Mouse (Mus musculus) C2C12 (cell line): ENCODE measurements around the gene Sds. TPM values are rescaled to one million over a fixed set of nuclear protein-coding genes. Genes with fewer than 3 reads are reported as not detected.
"Not testable (repeated sequence)": the region's sequence is repeated elsewhere in the genome, so short reads cannot be mapped to it uniquely, and the experiment has no call there.

Source experiments
- H3K27me3 ChIP-seq: one replicate; pipeline ENCODE4 v1.6.1; 2011; ENCODE audit not compliant: control insufficient read depth, insufficient read depth, insufficient read length
- H3K36me3 ChIP-seq: one replicate; pipeline ENCODE4 v1.6.1; 2011; ENCODE audit not compliant: control insufficient read depth, insufficient read depth
- H3K4me3 ChIP-seq: one replicate; pipeline ENCODE4 v1.5.1; 2011; ENCODE audit warnings: mild to moderate bottlenecking, control low read depth; ENCODE audit not compliant: poor library complexity, insufficient read depth, severe bottlenecking
- H3K79me2 ChIP-seq: one replicate; pipeline ENCODE4 v1.6.1; 2011; ENCODE audit not compliant: control insufficient read depth, insufficient read depth
- H3K79me3 ChIP-seq: one replicate; pipeline ENCODE4 v1.6.1; 2011; ENCODE audit warnings: low read depth, control low read depth
- H3ac ChIP-seq: one replicate; pipeline ENCODE3; 2011; ENCODE audit warnings: low read depth; ENCODE audit not compliant: control insufficient read depth, insufficient read length
- CEBPB ChIP-seq: IDR thresholded peaks from one replicate; pipeline ENCODE4 v1.6.1; 2011; ENCODE audit warnings: low read depth, mild to moderate bottlenecking, control low read depth, moderate library complexity
- CTCF ChIP-seq: IDR thresholded peaks from one replicate; pipeline ENCODE4 v1.5.1; 2011; ENCODE audit not compliant: control insufficient read depth, insufficient read depth, insufficient read length
- FOSL1 ChIP-seq: IDR thresholded peaks from one replicate; pipeline ENCODE4 v1.8.0; 2011; ENCODE audit warnings: mild to moderate bottlenecking, low read length; ENCODE audit not compliant: poor library complexity, insufficient read depth, severe bottlenecking
- MAX ChIP-seq: IDR thresholded peaks from one replicate; pipeline ENCODE4 v1.6.1; 2011; ENCODE audit warnings: mild to moderate bottlenecking, control low read depth
- MYOD1 ChIP-seq: IDR thresholded peaks from one replicate; pipeline ENCODE4 v1.6.1; 2011; ENCODE audit warnings: low read depth; ENCODE audit not compliant: control insufficient read depth, insufficient read length
- MYOG ChIP-seq: IDR thresholded peaks from one replicate; pipeline ENCODE4 v1.6.1; 2011; ENCODE audit not compliant: control insufficient read depth, insufficient read length; ENCODE audit errors: extremely low read depth
- USF1 ChIP-seq: IDR thresholded peaks from one replicate; pipeline ENCODE4 v1.6.1; 2011; ENCODE audit warnings: low read depth, mild to moderate bottlenecking, control low read depth, moderate library complexity
- polyA plus RNA-seq: library from polyadenylated mRNA; unstranded; fragments of >200 nt; fragmentation: generic; extraction: Trizol; gene quantifications from one replicate; pipeline ENCODE4 v1.2.1, GENCODE M21; 2012; ENCODE audit warnings: missing spikeins

Sds gene
- polyA plus RNA-seq, 1 experiment: 0.19 TPM

DNA sequence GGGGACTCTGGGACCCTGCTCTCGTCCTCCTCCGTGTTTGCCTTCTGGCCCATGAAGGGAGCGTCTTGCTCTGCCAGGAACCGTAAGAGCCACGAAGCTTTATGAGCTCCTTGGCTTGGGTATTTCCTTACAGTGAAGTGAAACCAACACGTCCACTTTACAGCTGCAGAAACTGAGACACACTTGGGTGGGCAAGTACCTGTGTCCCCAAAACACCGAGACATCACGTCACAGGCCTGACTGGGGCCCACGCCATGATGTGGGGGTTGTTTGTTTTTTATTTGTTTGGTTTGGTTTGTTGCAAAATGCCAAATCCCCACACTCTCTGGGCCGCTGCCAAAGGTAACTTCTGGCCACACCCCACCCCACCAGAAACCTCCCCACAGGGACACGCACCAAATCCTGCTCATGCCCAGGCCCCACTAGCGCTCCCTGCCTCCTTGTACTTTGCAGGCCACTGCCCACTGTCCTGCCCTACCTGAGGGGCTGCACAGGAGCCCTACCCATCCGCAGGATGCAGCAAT lies 19.4 kb downstream of the Sds start:
- Histone ChIP-seq H3K79me2 (peaks cover under 1% of the 10 kb centered on the region), H3K4me3 (no peak overlapping the region), H3K27me3 (no peaks in the 10 kb centered on the region), H3K79me3 (peaks cover 4% of the 10 kb centered on the region), H3ac (no peak overlapping the region), H3K36me3 (peaks cover 18% of the 10 kb centered on the region)
- TF ChIP-seq USF1 (no peak), MYOG (no peak), MYOD1 (no peak), FOSL1 (no peak), MAX (no peak)

GRCm38 (mm10) chr5:120497071-120497470 lies 20.7 kb downstream of the Sds start:
- no peak overlapping the region for H3ac ChIP-seq
- no peaks in the 10 kb centered on the region for H3K27me3 ChIP-seq
- H3K79me2 ChIP-seq: peaks cover 14% of the 10 kb centered on the region
- peaks cover 14% of the 10 kb centered on the region for H3K79me3 ChIP-seq
- H3K36me3 ChIP-seq: peaks cover 11% of the 10 kb centered on the region
- no peak overlapping the region for H3K4me3 ChIP-seq
- no peak for TF ChIP-seq MYOG
- TF ChIP-seq MYOD1: no peak
- TF ChIP-seq FOSL1: no peak
- TF ChIP-seq CTCF: no peak
- no peak for TF ChIP-seq CEBPB
- TF ChIP-seq MAX: no peak
- no peak for TF ChIP-seq USF1

DNA sequence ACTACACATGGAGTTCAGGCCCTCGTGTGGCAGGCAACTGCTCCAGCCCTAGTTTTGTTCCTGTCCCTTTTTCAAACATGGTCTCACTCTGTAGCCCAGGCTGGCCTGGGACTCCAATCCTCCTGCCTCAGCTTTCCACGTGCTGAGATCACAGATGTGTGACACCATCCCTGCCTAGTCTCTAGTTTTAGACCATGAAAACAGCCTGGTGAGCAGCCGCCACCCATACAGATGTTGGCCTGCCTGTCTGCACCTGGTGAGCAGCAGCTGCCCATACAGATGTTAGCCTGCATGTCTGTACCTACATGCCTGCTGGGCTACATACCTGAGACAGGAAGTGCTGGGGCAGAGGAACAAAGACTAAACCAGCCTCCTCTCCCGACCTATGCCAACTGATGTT lies 22.9 kb downstream of the Sds start:
- H3K27me3 ChIP-seq: no peaks in the 10 kb centered on the region
- H3K4me3 ChIP-seq: no peak overlapping the region
- peaks cover 3% of the 10 kb centered on the region for H3K36me3 ChIP-seq
- TF ChIP-seq CEBPB: no peak
- TF ChIP-seq USF1: no peak
- no peak for TF ChIP-seq CTCF
- no peak for TF ChIP-seq FOSL1
- TF ChIP-seq MYOD1: no peak
- no peak for TF ChIP-seq MYOG
- TF ChIP-seq MAX: no peak
- peaks cover 14% of the 10 kb centered on the region for H3K79me3 ChIP-seq
- no peak overlapping the region for H3ac ChIP-seq
- H3K79me2 ChIP-seq: peaks cover 25% of the 10 kb centered on the region

GRCm38 (mm10) chr5:120500609-120501008 lies 24.3 kb downstream of the Sds start:
- not testable (repeated sequence) for H3K36me3 ChIP-seq, H3ac ChIP-seq, H3K27me3 ChIP-seq, H3K4me3 ChIP-seq
- peaks cover 25% of the 10 kb centered on the region for H3K79me2 ChIP-seq
- H3K79me3 ChIP-seq: peaks cover 14% of the 10 kb centered on the region

GRCm38 (mm10) chr5:120502147-120502621 lies 25.9 kb downstream of the Sds start:
- Histone ChIP-seq H3K4me3 (peak overlapping the region; percentile 64), H3K36me3 (peaks cover 3% of the 10 kb centered on the region), H3K79me2 (peaks cover 25% of the 10 kb centered on the region), H3ac (no peak overlapping the region), H3K79me3 (peaks cover 14% of the 10 kb centered on the region), H3K27me3 (no peaks in the 10 kb centered on the region)
- no peak for TF ChIP-seq MYOD1
- no peak for TF ChIP-seq MYOG
- no peak for TF ChIP-seq FOSL1

GRCm38 (mm10) chr5:120502675-120503143 lies 26.4 kb downstream of the Sds start:
- peak overlapping the region; percentile 73 for H3ac ChIP-seq
- H3K79me3 ChIP-seq: peaks cover 14% of the 10 kb centered on the region
- no peaks in the 10 kb centered on the region for H3K27me3 ChIP-seq
- peaks cover 25% of the 10 kb centered on the region for H3K79me2 ChIP-seq
- TF ChIP-seq USF1 (no peak), MYOD1 (no peak)
- peak overlapping the region; percentile 64 for H3K4me3 ChIP-seq
- H3K36me3 ChIP-seq: peaks cover under 1% of the 10 kb centered on the region
